Mouse (Mus musculus): ENCODE results near the gene C1qtnf12. TPM values are rescaled to one million over a fixed set of nuclear protein-coding genes. Genes with fewer than 3 reads are reported as not detected.

The C1qtnf12 gene
- total RNA-seq (2022), result 10 to 100 TPM; 34.7 to 88.1 (median 58.1) TPM

DNA sequence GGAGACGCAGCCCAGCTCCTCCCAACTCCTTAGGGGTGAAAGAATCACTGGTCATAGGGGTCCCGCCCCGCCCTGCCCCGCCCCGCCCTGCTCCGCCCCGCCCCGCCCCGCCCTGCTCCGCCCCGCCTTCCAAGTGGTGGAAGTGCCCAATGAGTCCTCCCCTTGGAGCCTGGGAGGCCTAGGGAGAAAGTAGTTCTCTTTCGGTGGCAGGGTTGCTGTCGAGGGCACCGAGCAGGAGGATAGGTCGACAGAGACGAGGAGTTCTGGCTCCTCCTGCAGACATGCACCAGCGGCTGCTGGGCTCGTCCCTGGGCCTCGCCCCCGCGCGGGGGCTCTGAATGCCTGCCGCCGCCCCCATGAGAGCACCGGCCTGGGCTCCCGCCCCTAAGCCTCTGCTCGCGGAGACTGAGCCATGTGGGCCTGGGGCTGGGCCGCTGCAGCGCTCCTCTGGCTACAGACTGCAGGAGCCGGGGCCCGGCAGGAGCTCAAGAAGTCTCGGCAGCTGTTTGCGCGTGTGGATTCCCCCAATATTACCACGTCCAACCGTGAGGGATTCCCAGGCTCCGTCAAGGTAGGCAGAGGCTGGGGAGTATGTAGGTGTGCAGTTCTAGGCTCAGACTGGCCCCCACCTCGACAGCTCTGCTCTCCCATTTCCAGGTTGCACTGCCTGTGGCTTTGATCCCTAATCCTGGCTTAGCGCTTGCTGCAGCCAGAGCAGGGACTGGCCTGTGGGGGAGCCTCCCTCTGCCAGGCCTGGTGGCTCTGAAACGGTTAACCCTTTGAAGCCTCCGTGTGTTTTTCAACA is at the start of gene C1qtnf12:
C1qtnf12 (plus strand) TSS at position 152 of the 805 bp plus-strand sequence.
- peak; percentile 41 for DNase-seq

GRCm38 (mm10) chr4:155932031-155932430 is 30.1 kb upstream of the C1qtnf12 start:
- no peak for DNase-seq

DNA sequence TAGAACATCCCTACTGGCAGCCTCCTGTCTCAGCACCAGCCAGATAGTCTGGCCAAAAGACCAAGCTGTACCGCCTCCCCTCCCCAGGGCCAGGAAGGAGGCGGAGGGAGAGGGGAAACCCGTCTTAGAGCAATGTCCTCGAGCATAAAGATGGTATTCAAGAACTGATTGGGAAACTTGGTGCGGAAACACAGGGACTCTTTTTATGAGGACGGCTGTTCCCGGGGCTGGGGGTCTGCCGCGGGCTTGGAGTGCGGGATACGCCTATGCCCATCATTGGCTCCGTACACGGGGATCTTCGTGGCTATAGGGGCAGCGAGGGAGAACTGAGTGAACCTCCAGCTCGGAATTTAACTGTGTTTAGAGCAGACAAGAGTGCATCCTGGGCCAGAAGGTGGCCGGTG is 19.1 kb upstream of the C1qtnf12 start:
- DNase-seq, result no peak

DNA sequence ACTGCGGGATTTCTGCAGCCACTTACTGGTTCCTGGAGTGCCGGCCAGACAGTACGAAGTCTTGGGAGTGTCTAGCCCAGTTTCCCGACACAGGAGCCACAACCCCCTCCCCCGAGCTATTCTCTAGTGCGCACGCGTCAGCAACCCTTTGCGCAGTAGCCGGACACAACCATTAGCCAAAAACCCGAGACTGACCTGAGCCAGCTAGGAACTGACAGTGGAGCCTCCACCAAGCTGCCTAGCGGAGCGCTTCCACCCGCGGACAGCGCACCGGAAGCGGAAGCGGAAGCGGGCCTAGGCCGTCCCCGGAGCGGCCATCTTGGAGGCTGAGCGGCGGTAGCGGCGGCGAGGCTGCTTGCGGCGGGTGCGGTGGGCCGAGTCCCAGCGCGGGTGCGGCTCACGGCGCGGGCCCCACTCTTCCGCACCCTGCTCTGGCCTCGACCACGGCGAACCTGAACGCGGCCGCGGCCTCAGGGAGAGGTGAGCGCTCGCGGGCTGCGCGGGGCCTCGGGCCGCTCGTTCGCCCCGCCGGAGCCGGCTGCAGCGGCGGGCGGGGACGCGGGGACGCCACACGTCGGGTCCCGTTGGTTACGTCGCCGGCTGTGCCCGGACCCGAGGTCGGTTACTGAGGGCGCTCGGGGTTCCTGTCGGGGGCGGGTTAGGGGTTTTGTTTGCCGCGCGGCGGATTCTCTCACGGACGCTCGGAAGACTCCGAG is 18.4 kb upstream of the C1qtnf12 start, which contains the start of gene Ube2j2:
Ube2j2 (plus strand) TSS at position 298 of the 716 bp plus-strand sequence.
- peak; percentile 95 for DNase-seq

GRCm38 (mm10) chr4:155944271-155944670 is 17.8 kb upstream of the C1qtnf12 start:
- no peak for DNase-seq

- no peak for DNase-seq
Observed at GRCm38 (mm10) chr4:155947094-155947493, 15.0 kb upstream of the C1qtnf12 start.

DNA sequence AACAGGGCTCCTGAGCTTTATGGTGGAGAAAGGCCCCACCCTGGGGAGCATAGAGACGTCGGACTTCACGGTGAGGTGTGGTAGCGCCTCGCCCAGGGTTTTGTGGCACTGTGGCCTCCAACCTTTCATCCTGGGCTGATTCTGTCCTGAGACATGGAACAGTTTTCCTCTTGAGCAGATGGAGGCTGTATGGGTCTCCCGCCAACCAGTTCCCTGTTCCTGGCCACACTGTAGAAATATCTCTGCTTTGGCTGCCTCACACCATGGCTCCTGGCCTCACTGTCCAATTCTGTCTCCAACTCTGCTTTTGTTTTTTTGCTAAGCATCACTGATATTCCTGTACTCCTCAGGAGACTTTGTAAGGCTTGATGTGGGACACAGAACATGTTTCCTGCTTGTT is 6.6 kb upstream of the C1qtnf12 start:
- no peak for DNase-seq

DNA sequence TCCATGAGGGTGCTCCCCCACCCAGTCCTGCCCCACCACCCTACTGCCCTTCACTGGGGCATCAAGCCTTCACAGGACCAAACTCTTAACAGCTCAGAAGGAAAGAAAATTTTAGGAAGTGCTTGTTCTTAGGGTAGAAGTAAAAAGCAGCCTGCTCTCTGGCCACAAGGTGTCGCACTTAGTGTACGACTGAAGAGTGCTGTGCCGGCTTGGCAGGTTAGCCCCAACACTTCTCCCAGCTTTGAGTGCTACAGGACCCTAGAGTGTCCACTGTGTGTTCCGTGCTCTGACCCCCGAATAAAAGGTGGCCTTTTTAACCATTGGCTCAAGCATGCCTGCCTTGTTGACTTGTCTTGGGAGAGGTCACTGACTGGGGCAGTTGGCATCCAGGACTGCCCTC is 2.8 kb upstream of the C1qtnf12 start:
- peak; percentile 56 for DNase-seq

DNA sequence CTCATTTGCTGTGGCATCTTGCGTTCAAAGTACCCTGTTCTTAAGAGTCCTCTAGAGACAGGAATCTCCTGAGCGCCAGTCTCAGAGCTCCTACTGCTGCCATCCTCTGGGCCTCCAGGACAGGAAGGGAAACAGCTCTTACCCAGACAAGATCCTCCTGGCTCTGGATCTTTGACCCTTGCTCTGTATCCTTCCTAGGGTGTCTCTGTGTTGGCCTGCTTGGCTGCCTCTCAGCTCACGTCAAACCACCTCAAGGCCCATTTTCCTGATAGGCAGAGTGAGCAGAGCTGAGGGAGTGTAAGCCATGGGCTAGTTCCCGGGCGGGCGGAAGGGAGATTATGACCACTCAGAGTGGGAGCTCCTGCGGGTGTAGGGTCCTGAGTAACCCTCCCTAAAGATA is 988 bp downstream of the C1qtnf12 start:
- no peak for DNase-seq

DNA sequence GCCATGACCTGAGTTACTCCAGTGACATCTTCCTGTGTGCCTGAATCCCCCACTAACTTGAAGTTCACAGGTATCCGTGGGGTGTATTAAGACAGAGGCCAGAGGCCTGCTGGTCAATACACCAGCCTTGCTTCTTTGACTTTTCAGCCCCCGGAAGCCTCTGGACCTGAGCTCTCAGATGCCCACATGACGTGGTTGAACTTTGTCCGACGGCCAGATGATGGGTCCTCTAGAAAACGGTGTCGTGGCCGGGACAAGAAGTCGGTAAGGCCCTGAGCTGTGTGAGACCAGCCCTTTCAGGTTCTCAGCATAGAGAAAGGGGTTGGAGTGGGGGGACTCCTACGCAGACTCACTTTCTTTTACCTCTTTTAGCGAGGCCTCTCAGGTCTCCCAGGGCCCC is 2.3 kb downstream of the C1qtnf12 start:
- no peak for DNase-seq

- no peak for DNase-seq
Observed at GRCm38 (mm10) chr4:155969043-155969653, 7.0 kb downstream of the C1qtnf12 start.

GRCm38 (mm10) chr4:155970286-155970685 is 8.2 kb downstream of the C1qtnf12 start:
- no peak for DNase-seq

DNA sequence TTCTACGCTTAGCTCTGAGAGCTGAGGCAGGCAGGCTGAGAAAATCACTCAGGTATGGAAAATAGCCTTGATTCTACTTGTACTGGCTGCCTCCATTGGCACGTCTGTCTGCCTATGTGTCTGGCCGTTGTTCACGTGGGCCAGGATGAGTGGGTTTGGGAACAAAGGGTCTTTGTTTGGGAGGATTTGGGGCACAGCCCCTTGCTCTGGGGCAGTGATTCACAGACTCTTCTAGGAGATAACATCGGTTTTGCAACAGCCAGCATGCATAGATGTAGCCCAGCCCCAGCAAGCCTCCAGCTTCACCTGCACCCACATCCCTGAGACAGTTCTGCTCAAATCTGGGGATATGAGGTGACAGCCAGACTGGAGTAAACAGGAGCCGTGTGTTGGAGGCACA is 10.5 kb downstream of the C1qtnf12 start:
- DNase-seq, result no peak

DNA sequence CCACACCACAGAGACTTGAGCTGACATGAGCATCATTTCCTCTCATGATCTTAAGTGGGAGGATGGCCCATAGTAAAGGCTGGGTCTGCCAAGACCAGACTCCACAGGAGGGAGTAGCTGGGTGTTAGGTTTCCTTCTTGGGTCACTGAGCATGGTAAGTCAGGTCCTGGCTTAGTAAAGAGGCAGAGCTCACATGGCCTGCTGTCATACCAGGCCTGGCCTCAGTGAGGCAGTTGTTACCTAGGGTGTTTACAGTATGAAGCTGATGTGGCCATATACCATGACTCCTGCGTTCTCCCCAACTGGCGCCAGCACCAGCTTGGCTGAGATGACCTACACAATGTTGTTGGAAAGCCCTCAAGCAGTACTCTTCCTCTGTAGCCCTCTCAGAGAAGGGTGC is 11.1 kb downstream of the C1qtnf12 start:
- no peak for DNase-seq

- no peak for DNase-seq
Observed at GRCm38 (mm10) chr4:155981436-155982082, 19.4 kb downstream of the C1qtnf12 start.

GRCm38 (mm10) chr4:155983788-155984187 is 21.7 kb downstream of the C1qtnf12 start:
- DNase-seq, result no peak

DNA sequence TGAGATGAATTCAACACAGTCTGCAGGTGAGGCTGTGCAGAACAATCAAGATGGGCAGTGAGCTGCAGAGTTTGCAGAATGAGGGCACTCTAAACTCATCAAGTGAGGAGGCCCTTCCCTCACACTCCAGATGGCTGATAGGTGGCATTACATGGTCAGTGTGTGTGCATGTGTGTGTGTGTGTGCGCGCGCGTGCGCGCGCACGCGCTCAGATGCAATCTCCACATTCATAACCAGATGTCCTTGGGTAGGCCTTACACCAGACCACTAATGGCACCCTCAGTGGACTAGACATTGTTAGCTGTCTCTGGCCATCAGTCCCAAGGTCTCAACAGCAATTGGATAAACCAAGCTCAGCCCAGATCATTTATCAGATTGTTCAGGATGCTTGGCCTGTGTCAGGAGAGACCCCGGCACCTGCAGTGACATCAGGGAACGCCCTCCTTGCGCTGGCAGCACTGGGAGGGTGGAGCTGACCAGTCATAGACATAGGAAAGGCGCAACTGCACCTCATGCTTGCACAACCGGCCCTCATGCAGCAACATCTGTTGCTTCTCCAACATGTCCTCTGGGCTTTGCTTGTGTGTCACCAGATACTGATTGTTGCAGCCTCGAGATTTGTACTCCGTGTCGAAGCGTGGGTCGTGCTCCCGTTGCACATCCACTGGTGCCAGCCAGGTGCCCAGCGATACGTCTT is 29.2 kb downstream of the C1qtnf12 start:
- no peak for DNase-seq

DNA sequence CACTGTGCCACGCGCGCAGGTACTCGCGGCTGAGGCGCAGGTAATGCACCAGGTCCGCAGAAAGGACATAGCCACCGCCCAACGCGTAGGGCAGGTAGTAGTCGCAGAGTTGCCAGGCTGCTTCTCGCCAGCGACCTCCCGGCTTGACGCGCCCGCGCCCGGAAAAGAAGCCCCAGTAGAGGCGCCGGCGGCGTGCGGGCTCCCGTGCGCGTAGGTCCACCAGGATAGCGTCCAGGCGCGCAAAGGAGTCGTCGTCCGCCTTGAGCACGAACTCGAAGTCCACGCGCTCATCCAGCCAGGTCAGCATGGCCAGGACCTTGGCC is 29.8 kb downstream of the C1qtnf12 start:
- DNase-seq, result peak; percentile 58

GRCm38 (mm10) chr4:155992241-155992905 is 30.3 kb downstream of the C1qtnf12 start, which contains the start of the genes B3galt6 and Sdf4:
Gene B3galt6, minus strand, starts transcription at chr4:155992649.
Gene Sdf4, plus strand, starts transcription at chr4:155992872.
- DNase-seq, result peak; percentile 75

DNA sequence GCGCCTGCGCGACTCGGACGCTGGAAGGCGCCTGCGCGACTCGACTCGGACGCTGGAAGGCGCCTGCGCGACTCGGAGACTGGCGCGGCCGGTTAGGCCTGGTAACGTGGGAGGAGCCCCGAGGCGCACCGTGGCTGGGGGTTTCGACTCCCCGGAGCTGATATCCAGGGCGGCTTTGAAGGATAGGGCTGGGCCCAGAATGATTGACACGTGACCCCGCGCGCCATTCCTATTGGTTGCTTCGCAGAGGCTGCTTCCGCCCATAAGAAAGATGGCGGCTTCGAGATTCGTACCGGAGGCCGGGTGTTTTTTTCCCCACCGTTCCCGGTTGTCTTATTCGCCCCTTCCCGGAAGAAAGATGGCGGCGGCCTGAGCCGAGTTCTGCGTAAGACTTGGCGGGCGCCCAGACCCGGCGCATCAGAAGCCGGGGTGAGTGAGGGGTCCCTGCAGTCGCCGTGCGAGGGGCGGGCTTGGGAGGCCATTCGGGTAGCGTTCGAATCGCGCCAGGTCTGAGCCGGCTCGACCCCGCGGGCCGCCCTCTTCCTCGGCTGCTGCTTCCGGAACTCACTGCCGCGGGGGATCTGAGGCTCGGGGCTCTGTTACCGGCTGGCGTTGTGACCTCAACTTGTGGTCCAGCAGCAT is 30.9 kb downstream of the C1qtnf12 start:
- DNase-seq, result peak; percentile 94

DNA sequence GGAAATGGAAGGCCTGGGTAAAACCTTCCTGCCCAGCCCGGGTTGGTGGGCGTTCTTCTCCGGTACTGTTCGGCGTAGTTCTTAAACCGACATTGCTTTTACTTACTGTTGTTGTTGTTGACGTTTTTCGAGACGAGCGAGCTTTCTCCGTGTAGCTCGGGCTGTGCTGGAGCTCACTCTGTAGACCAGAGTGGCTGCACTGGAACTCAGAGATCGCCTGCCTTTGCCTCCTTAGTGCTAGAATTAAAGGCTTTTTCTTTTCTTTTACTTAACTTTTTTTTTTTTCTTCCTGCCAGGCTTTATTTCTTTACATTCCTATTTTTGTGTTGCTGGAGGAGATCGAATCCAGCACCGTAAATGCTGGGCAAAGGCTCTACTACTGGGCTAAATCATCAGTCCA is 31.5 kb downstream of the C1qtnf12 start:
- no peak for DNase-seq
